Mouse (Mus musculus) neural tube, embryonic 10.5 days (tissue): Measurements from ENCODE around the gene Fam207a.

Experiments used
- DNase-seq: peaks from one replicate; pipeline ENCODE4 v3.0.0-alpha.2; 2017; ENCODE audit warnings: low spot score; ENCODE audit errors: extremely low spot score

Fam207a gene

GRCm38 (mm10) chr10:77502967-77503922 lies 12.3 kb downstream of the Fam207a start:
- no peak for DNase-seq

- no peak for DNase-seq
Observed at GRCm38 (mm10) chr10:77500636-77501035, 14.9 kb downstream of the Fam207a start.

DNA sequence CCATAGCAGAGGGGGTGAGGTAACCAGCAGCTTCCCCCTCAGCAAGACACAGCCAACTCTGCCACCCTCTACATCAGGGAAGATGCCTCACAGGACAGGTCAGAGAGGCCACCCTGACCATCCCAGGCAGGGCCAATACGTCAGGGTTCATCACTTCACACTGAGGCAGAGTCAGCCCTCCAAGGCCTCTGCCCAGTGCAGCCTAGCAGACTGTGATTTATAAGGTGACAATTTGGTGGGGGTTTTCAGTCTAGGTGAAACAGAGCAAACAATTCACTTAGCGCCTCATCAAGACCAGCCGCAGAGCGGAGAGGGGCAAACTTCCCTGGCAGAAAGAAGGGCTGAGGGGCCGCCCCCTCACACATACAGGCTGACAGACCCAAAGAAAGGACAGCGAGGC lies 17.3 kb downstream of the Fam207a start:
- no peak for DNase-seq

GRCm38 (mm10) chr10:77497185-77497584 lies 18.4 kb downstream of the Fam207a start:
- DNase-seq = no peak

- DNase-seq = no peak
Observed at GRCm38 (mm10) chr10:77492885-77493284, 22.7 kb downstream of the Fam207a start.

- no peak for DNase-seq
Observed at GRCm38 (mm10) chr10:77491585-77491984, 24.0 kb downstream of the Fam207a start.

GRCm38 (mm10) chr10:77488168-77488567 lies 27.4 kb downstream of the Fam207a start:
- DNase-seq = no peak

DNA sequence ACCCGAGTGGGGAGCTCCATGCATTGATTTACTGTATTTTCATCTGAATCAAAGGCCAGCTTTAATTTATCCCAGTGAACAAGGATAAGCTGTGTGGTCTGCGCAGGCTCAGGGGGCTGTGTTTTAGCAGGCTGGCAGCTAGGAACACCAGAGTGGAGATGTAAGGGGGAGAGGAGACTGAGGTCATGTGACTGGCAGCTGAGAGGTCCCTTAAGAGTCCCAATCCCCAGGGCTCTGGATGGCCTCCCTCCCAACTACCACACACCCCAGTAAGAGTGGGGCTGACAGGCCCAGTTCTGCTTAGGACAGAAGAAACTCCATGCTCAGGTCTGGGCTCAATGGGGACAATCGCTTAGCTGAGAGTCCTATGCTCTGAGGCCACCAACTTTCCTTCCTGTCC lies 29.8 kb downstream of the Fam207a start:
- no peak for DNase-seq

GRCm38 (mm10) chr10:77484205-77484935 lies 31.2 kb downstream of the Fam207a start:
- no peak for DNase-seq

- no peak for DNase-seq
Observed at GRCm38 (mm10) chr10:77481814-77482213, 33.8 kb downstream of the Fam207a start.

- DNase-seq = no peak
Observed at GRCm38 (mm10) chr10:77479972-77480371, 35.6 kb downstream of the Fam207a start.

DNA sequence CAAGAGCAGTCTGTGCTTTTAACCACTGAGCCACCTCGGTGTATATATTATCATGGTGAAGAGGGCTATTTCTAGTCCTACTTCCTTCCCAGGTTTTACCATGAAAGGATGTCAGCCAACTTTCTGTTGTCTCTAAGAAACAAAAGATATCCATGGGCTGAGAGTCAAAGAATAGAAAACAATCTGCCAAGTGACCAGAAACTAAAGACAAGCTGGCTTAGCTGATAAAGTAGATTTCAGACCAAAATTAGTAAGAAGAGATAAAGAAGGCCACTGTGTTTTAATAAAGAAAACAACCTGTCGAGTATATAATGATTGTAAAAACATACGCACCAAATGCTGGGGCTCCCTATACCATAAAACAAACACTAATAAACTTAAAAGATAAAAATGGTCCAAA lies 38.7 kb downstream of the Fam207a start:
- no peak for DNase-seq

DNA sequence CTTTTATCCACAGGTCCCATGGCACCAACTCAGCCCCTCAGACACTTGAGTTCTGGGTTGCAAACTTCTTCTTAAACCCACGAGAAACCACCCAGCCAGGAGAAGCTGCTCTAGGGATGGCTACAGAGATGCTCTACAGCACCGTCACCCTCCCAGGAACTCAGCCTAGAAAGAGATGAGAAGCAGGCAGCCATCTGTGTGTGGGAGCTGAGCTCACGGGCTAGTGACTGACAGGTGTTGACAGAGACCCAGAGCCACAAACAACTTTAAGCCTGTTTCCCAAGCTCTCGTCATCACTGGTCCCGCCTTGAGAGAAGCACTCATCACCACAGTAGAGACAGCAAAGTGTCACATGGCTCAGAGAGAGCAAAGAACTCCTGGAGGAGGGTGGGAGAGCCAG lies 43.4 kb downstream of the Fam207a start:
- DNase-seq = no peak

- DNase-seq = no peak
Observed at GRCm38 (mm10) chr10:77471512-77471911, 44.1 kb downstream of the Fam207a start.

GRCm38 (mm10) chr10:77470763-77471162 lies 44.8 kb downstream of the Fam207a start:
- DNase-seq = no peak

DNA sequence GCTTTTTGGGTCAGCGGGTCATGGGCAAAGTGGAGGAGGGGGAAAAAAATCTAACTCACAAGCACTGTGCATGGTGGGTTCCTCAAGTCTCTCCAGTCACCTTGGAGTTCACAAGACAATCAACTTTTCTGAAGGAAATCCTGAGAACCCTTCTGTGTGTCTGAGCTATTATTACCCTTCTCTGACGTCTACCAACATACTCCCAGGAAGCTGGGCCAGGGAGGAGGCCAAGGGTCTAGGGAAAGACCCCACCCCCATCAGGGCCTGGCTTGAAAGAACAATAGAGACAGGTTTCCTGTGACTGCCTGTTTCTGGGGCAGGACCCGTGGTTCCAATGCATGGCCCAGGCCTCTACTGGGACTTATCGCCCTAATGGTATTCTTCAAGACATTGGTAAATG lies 46.9 kb downstream of the Fam207a start:
- no peak for DNase-seq

- no peak for DNase-seq
Observed at GRCm38 (mm10) chr10:77467407-77467806, 48.2 kb downstream of the Fam207a start.

DNA sequence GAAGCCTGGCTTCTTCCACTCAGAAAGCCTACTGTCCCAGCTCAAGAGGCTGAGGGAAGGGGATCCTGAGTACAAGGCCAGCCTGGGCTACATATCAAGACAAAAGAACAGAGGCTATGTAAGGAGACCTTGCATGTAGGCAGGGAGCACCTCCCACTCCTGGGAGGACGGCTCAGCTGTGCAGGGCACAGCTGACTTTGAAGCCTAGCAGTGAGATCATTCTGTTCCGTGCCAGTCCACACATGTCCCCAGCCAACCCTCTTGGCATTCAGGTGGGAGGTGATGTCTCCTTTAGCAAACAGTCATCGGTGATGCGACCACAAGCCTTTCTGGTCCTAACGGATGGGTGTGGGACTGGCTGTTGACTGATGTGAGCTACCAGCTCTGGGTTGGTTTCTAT lies 49.7 kb downstream of the Fam207a start:
- no peak for DNase-seq

DNA sequence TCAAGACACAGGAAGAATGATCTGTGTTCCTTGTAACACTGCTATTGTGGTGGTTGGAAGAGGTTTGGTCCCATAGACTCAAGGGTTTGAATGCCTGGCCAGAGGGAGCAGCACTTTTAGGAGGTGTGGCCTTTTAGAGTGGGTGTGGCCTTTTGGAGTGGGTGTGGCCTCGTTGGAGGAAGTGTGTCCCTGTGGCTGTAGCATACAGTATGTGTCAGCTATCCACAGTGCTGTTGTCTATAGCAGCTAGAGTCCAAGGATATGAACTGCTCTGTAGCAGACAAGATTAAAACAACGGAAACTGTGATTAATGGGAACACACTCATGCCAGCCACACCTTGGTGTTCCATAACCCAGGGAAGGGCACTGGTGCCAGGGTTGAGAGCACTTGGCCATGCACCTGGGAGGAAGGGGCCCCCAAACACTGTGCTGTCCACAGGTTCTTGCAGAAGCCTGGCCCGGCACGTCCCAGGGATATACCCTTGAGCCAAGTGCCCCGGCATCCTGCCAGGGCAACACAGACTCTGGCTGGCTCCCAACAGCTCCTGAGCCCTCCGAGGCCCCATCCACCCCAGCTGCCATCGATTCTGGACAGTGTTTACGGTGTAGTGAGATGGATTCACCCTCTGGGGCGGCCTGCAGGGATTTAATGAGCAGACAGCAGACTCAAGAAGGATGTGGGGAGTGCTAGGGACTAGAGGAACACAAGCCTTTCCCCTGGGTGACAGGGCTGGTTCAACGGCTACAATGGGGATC lies 51.2 kb downstream of the Fam207a start:
- DNase-seq = no peak

- no peak for DNase-seq
Observed at GRCm38 (mm10) chr10:77461161-77461560, 54.4 kb downstream of the Fam207a start.

DNA sequence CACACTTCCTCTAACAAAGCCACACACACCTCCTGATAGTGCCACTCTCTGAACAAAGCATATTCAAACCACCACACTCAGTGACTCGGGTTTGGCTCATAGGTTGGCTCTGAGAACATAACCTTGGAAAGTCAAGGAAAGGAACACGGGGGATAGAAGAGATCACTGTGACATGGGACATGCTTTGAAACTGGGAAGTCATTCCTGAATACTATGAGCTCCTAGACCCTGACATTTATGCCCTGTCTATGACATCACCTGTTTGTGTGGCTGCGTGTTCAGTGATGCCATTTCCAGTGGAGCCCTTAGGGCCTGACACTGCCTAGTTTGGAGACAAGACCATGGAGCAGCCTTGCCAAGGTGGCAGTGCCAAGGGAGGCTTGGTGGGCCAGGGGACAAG lies 57.9 kb downstream of the Fam207a start:
- DNase-seq = no peak

DNA sequence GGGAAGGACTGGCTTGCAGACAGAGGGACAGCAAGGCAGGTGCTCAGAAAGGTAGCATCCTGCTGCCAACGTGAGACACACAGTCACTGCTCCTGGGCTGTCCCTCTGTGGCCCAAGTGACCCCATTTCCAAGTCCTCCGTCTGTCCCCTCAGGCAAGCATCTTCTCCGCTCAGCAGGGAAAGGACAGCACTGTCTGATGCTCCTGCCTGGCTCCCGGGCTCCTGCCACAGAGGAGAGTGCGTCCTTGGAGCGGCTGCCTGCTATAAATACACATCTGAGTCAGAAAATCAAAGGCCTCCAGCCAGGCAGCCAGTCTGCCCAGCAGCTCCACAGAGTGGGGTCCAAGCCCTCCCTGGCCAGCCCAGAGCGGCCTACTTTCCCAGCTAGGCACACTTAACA lies 59.1 kb downstream of the Fam207a start:
- no peak for DNase-seq
